Mouse (Mus musculus) right cerebral cortex, postnatal 25 days (tissue): Measurements from ENCODE around the gene Pold1.

Experiments
- DNase-seq: peaks from one replicate; pipeline ENCODE4 v3.0.0; 2022

Gene Pold1

GRCm38 (mm10) chr7:44520990-44521389, 27.7 kb downstream of the Pold1 start:
- DNase-seq, result no peak

GRCm38 (mm10) chr7:44519240-44519913, 29.3 kb downstream of the Pold1 start:
- no peak for DNase-seq

- no peak for DNase-seq
These were observed 41.2 kb downstream of the Pold1 start for GRCm38 (mm10) chr7:44507491-44507890.

GRCm38 (mm10) chr7:44501563-44502115, 47.0 kb downstream of the Pold1 start:
- peak; percentile 61 for DNase-seq

- no peak for DNase-seq
These were observed 48.6 kb downstream of the Pold1 start for GRCm38 (mm10) chr7:44500046-44500445.

GRCm38 (mm10) chr7:44498922-44499321, 49.7 kb downstream of the Pold1 start:
- no peak for DNase-seq

- DNase-seq, result no peak
These were observed 51.1 kb downstream of the Pold1 start for GRCm38 (mm10) chr7:44497361-44498055.

GRCm38 (mm10) chr7:44496771-44497109, 51.9 kb downstream of the Pold1 start:
- DNase-seq, result no peak

GRCm38 (mm10) chr7:44495992-44496770, 52.5 kb downstream of the Pold1 start, which contains the start of the genes Emc10 and Fam71e1:
Gene Emc10, minus strand, starts transcription at chr7:44496529.
Gene Fam71e1, plus strand, starts transcription at chr7:44496581.
- peak; percentile 99 for DNase-seq

- DNase-seq, result no peak
These were observed 53.6 kb downstream of the Pold1 start for GRCm38 (mm10) chr7:44495086-44495485.

- no peak for DNase-seq
These were observed 54.0 kb downstream of the Pold1 start for GRCm38 (mm10) chr7:44494681-44495080.

GRCm38 (mm10) chr7:44492166-44492826, 56.4 kb downstream of the Pold1 start:
- no peak for DNase-seq

- no peak for DNase-seq
These were observed 57.3 kb downstream of the Pold1 start for GRCm38 (mm10) chr7:44491391-44491790.

GRCm38 (mm10) chr7:44490281-44490680, 58.4 kb downstream of the Pold1 start:
- DNase-seq, result no peak

GRCm38 (mm10) chr7:44488545-44488944, 60.1 kb downstream of the Pold1 start:
- DNase-seq, result no peak

- DNase-seq, result peak; percentile 2
These were observed 60.7 kb downstream of the Pold1 start for GRCm38 (mm10) chr7:44487936-44488335.

GRCm38 (mm10) chr7:44486927-44487575, 61.6 kb downstream of the Pold1 start:
- DNase-seq, result peak; percentile 13

- peak; percentile 3 for DNase-seq
These were observed 63.0 kb downstream of the Pold1 start for GRCm38 (mm10) chr7:44485572-44486195.

GRCm38 (mm10) chr7:44484841-44485571, 63.6 kb downstream of the Pold1 start:
- peak; percentile 76 for DNase-seq

- peak; percentile 1 for DNase-seq
These were observed 64.5 kb downstream of the Pold1 start for GRCm38 (mm10) chr7:44484109-44484508.

GRCm38 (mm10) chr7:44482836-44483435, 65.7 kb downstream of the Pold1 start:
- no peak for DNase-seq
